Mouse (Mus musculus): ENCODE data around the gene Zbtb9. TPM values are rescaled to one million over a fixed set of nuclear protein-coding genes. Genes with fewer than 3 reads are reported as not detected.

Gene Zbtb9
- total RNA-seq, 1 experiment = 8.2 TPM

DNA sequence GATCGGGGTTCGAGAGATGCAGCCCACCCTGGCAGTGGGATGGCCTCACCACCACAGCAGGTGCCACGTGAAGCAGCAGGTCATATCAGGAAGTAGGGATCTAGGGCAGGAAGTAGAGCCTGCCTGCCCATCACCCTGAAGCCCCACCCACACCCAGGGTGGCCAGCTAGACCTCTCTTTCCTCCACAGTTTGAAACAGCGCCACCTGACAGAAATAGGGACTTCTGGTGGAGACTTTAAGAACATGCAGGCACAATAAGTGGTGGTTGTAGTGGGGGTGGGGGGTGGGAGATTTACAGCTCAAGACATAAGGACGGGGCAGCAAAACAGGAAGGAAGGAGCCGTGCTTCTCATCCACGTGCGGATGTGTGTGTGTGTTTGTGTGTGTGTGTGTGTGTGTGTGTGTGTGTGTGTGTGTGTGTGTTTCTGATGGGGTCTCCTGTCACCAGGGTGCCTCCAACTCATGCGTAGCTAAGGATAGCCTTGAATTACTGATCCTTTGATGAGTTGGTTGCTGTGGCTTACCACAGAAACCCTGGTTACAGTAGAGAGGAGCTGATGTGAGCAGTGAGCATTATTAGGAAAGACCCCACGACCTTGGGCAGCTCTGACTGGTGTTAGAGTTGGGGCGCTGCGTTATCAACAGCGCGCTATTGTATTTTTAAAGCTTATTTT lies 39.2 kb downstream of the Zbtb9 start:
- peak overlapping the region; percentile 16; the same call in 1 of the 2 replicates for H3K9ac ChIP-seq (ENCODE audit: insufficient read depth, low read depth, low read length, poor library complexity, severe bottlenecking)
- in situ Hi-C loops (cut with MboI; ENCODE audit: low sequenced_read_pairs in 2 of 2, unreplicated experiment in 2 of 2) = no loop called here
- H3K4me1 ChIP-seq (ENCODE audit: control insufficient read depth in 2 of 2, insufficient read depth in 2 of 2, low read length in 2 of 2, poor library complexity in 1 of 2) = peaks cover 14 to 40% of the 10 kb centered on the region in 2 experiments; a peak in 3 of 4 replicates
- no peak for TF ChIP-seq CHD2 (IDR thresholded peaks at IDR 0.05; ENCODE audit: low read depth, low read length)
- TF ChIP-seq ZC3H11A (IDR thresholded peaks at IDR 0.05; ENCODE audit: borderline replicate concordance, low read depth, low read length) = no peak
- no peak for TF ChIP-seq HCFC1 (IDR thresholded peaks at IDR 0.05; ENCODE audit: borderline replicate concordance, insufficient read depth, low read length)
- no peak for TF ChIP-seq ZNF384 (IDR thresholded peaks at IDR 0.05; ENCODE audit: low read depth, low read length)
- TF ChIP-seq MAFK (IDR thresholded peaks at IDR 0.05; ENCODE audit: insufficient read depth, low read depth, low read length) = no peak
- H3K4me3 ChIP-seq (ENCODE audit: insufficient read depth in 1 of 2, low read depth in 1 of 2, low read length in 2 of 2, poor library complexity in 1 of 2, severe bottlenecking in 1 of 2) = no peak overlapping the region
- DNase-seq (ENCODE audit: low read depth, low spot score) = no peak
- H3K36me3 ChIP-seq (ENCODE audit: control insufficient read depth, insufficient read depth, low read length, poor library complexity, severe bottlenecking) = no peaks in the 10 kb centered on the region
- H3K9me3 ChIP-seq (ENCODE audit: control insufficient read depth, insufficient read depth, low read depth, low read length) = no peaks in the 10 kb centered on the region
- H3K27ac ChIP-seq (ENCODE audit: insufficient read depth, low read depth, low read length, poor library complexity, severe bottlenecking) = no peak overlapping the region

DNA sequence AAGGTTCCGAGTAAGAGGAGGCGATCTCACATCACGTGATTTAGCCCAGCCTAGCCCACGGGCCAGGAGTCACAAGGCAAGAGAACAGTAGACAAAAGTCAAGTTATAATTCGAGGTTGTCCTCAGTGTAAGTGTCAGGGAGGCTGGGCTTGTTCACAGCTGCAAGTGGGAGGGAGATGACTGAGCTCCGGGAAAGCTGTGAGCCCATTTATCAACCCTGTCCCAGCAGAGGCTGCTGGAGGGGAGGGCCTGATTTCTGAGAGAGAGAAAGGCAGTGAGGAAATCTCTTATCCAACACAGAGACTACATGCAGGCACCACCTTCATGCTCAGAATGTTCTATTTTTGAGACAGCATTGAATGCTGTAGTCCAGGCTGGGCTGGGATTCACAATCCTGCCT lies 39.9 kb downstream of the Zbtb9 start:
- Histone ChIP-seq H3K4me3 (ENCODE audit: insufficient read depth in 1 of 2, low read depth in 1 of 2, low read length in 2 of 2, poor library complexity in 1 of 2, severe bottlenecking in 1 of 2) (no peak overlapping the region), H3K36me3 (ENCODE audit: control insufficient read depth, insufficient read depth, low read length, poor library complexity, severe bottlenecking) (no peaks in the 10 kb centered on the region), H3K9ac (ENCODE audit: insufficient read depth, low read depth, low read length, poor library complexity, severe bottlenecking) (peak overlapping the region; percentile 1; the same call in 1 of the 2 replicates), H3K27ac (ENCODE audit: insufficient read depth, low read depth, low read length, poor library complexity, severe bottlenecking) (no peak overlapping the region), H3K9me3 (ENCODE audit: control insufficient read depth, insufficient read depth, low read depth, low read length) (no peaks in the 10 kb centered on the region), H3K4me1 (ENCODE audit: control insufficient read depth in 2 of 2, insufficient read depth in 2 of 2, low read length in 2 of 2, poor library complexity in 1 of 2) (peaks cover 14 to 41% of the 10 kb centered on the region in 2 experiments; a peak in 3 of 4 replicates)
- DNase-seq (ENCODE audit: low read depth, low spot score) = no peak
- TF ChIP-seq ZC3H11A (IDR thresholded peaks at IDR 0.05; ENCODE audit: borderline replicate concordance, low read depth, low read length) (no peak), CHD2 (IDR thresholded peaks at IDR 0.05; ENCODE audit: low read depth, low read length) (no peak), HCFC1 (IDR thresholded peaks at IDR 0.05; ENCODE audit: borderline replicate concordance, insufficient read depth, low read length) (no peak), ZNF384 (IDR thresholded peaks at IDR 0.05; ENCODE audit: low read depth, low read length) (no peak), MAFK (IDR thresholded peaks at IDR 0.05; ENCODE audit: insufficient read depth, low read depth, low read length) (no peak)
- in situ Hi-C loops (cut with MboI; ENCODE audit: low sequenced_read_pairs in 2 of 2, unreplicated experiment in 2 of 2) = no loop called here

DNA sequence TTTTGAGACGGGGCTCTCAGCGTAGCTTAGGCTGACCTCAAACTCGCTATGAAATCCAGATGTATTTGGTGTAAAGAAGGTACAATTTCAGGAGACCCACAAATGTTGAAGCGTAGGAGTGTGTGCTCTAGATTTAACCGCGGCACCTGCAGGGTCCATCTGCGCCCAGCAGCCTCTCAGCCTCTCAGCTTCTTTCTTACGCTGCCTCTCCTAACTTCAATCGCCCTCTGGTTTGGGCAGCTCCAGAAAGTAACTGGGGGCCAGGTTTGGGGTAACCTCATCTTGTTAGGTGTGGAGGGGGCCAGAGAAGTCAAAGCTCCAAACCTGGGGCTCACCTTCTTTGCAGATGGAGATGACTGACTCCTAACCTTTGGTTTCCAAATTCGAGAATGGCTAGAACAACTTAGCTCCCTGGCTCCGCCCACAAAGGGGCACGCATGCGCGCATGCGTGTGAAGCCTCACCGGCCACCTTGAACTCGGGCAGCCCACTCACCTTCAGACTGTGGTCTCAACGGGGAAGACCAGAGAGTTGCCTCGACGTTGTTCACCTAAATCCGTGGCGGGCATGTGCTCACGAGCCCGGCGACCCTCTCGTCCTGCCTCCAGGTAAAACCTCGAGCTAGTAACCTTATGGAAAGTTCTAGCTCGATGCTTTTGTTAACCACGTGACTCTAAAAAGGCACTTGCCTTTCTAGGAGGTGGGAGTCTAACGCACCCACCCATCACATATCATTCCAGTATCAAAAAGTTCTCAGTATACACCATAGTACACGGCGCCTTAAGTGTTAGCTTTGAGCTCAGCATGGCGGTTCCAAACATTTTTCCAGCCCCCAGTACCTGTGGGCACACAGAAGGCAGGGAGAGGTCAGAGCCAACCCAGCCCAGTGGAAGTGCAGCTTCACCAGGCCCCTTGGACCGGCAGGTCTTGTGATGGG lies 44.9 kb downstream of the Zbtb9 start:
- in situ Hi-C loops (cut with MboI; ENCODE audit: low sequenced_read_pairs in 2 of 2, unreplicated experiment in 2 of 2) = no loop called here
- Histone ChIP-seq H3K27ac (ENCODE audit: insufficient read depth, low read depth, low read length, poor library complexity, severe bottlenecking) (peak overlapping the region; percentile 74), H3K9ac (ENCODE audit: insufficient read depth, low read depth, low read length, poor library complexity, severe bottlenecking) (peak overlapping the region; percentile 85), H3K4me3 (ENCODE audit: insufficient read depth in 1 of 2, low read depth in 1 of 2, low read length in 2 of 2, poor library complexity in 1 of 2, severe bottlenecking in 1 of 2) (peak overlapping the region; percentile 52 to 67), H3K36me3 (ENCODE audit: control insufficient read depth, insufficient read depth, low read length, poor library complexity, severe bottlenecking) (peaks cover 26% of the 10 kb centered on the region), H3K9me3 (ENCODE audit: control insufficient read depth, insufficient read depth, low read depth, low read length) (no peaks in the 10 kb centered on the region), H3K4me1 (ENCODE audit: control insufficient read depth in 2 of 2, insufficient read depth in 2 of 2, low read length in 2 of 2, poor library complexity in 1 of 2) (peaks cover 2 to 34% of the 10 kb centered on the region in 2 experiments)
- TF ChIP-seq CHD2 (IDR thresholded peaks at IDR 0.05; ENCODE audit: low read depth, low read length) (no peak), HCFC1 (IDR thresholded peaks at IDR 0.05; ENCODE audit: borderline replicate concordance, insufficient read depth, low read length) (peak; percentile 85), MAFK (IDR thresholded peaks at IDR 0.05; ENCODE audit: insufficient read depth, low read depth, low read length) (no peak), ZC3H11A (IDR thresholded peaks at IDR 0.05; ENCODE audit: borderline replicate concordance, low read depth, low read length) (no peak)
- DNase-seq (ENCODE audit: low read depth, low spot score) = peak; percentile 94

DNA sequence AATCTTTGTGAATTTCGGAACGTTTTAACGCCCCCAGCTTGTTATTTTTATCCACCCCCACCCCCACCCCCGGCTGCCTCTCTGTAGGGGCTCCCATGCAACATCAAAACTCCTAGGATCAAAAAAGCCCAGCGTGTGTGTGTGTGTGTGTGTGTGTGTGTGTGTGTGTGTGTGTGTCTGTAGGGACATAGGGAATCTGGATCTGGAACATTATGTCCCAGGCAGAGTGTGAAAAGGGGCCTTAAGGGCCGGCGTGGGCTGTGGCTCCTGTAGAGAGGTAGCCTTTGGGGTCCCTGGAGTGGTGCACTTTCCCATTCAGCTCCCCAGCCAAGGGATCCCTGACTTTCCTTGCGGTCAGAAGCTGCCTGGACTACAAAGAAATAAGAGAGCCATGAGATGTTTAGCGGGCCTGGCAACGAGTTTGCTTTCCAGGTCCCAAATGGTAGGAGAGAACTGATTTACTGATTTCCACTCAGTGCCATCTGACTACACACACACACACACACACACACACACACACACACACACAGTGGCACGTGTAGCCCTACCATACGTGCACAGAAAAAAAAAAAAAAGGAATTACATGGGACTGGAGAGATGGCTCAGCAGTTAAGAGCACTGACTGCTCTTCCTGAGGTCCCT lies 45.7 kb downstream of the Zbtb9 start:
- H3K4me1 ChIP-seq (ENCODE audit: control insufficient read depth in 2 of 2, insufficient read depth in 2 of 2, low read length in 2 of 2, poor library complexity in 1 of 2) = peaks cover 1 to 36% of the 10 kb centered on the region in 2 experiments; a peak in 3 of 4 replicates
- H3K36me3 ChIP-seq (ENCODE audit: control insufficient read depth, insufficient read depth, low read length, poor library complexity, severe bottlenecking) = peaks cover 27% of the 10 kb centered on the region
- TF ChIP-seq HCFC1 (IDR thresholded peaks at IDR 0.05; ENCODE audit: borderline replicate concordance, insufficient read depth, low read length) (no peak), ZC3H11A (IDR thresholded peaks at IDR 0.05; ENCODE audit: borderline replicate concordance, low read depth, low read length) (no peak), ZNF384 (IDR thresholded peaks at IDR 0.05; ENCODE audit: low read depth, low read length) (no peak), CHD2 (IDR thresholded peaks at IDR 0.05; ENCODE audit: low read depth, low read length) (no peak), MAFK (IDR thresholded peaks at IDR 0.05; ENCODE audit: insufficient read depth, low read depth, low read length) (no peak)
- peak overlapping the region; percentile 74; the same call in 1 of the 2 replicates for H3K27ac ChIP-seq (ENCODE audit: insufficient read depth, low read depth, low read length, poor library complexity, severe bottlenecking)
- DNase-seq (ENCODE audit: low read depth, low spot score) = no peak
- in situ Hi-C loops (cut with MboI; ENCODE audit: low sequenced_read_pairs in 2 of 2, unreplicated experiment in 2 of 2) = no loop called here
- H3K4me3 ChIP-seq (ENCODE audit: insufficient read depth in 1 of 2, low read depth in 1 of 2, low read length in 2 of 2, poor library complexity in 1 of 2, severe bottlenecking in 1 of 2) = peak overlapping the region; percentile 52 to 67
- no peaks in the 10 kb centered on the region for H3K9me3 ChIP-seq (ENCODE audit: control insufficient read depth, insufficient read depth, low read depth, low read length)
- peak overlapping the region; percentile 85 for H3K9ac ChIP-seq (ENCODE audit: insufficient read depth, low read depth, low read length, poor library complexity, severe bottlenecking)

Data from ES-E14 (cell line).